10 mouse cellular contexts compared by ENCODE assay signal in the genomic region with DNA sequence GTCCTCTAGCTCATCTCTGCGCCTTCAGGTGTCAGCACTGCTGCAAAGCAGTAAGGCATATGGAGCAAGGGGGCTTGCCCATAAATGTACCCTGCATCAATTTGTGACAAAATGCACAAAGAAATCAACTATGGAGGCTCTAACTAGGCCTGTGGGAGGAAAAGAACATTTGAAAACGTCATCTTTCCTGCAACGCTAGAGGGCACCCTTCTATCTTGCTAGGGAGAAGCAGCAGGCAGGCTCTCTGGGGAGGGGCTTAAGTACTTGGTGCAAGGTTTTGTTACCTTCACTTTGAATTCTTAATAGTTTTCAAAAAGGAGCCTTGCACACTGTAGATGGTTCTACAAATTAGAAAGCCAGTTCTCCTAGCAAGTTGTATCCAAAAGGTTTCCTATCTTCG. TPM values are rescaled to one million over a fixed set of nuclear protein-coding genes. Genes with fewer than 3 reads are reported as not detected.
DNase-seq lines count a peak whose midpoint lies in the region; ATAC-seq and TF ChIP-seq lines count a peak whose summit lies in the region.
"Had no signal": no experiment of that assay in that cellular context is flagged by ENCODE, and none has a peak within 500 bp of the region (broad histone marks: within the 10 kb centered on the region; RNA-seq: fewer than 3 reads in every experiment).

No protein-coding gene starts in this region.

- H3K4me1 ChIP-seq in heart, adult 2 months (ENCODE audit: control insufficient read depth, insufficient read depth, low read length), result no peaks in the 10 kb centered on the region
- peaks cover 12% of the 10 kb centered on the region for H3K4me1 ChIP-seq in heart, embryonic 12.5 days (replicated peaks)
- peaks cover 2% of the 10 kb centered on the region for H3K4me1 ChIP-seq in ES-Bruce4 (ENCODE audit: control insufficient read depth, insufficient read depth, low read length)

- DNase-seq in heart, adult 2 months, result no peak
- peak; percentile 50 for DNase-seq in brain, embryonic 18.5 days (ENCODE audit: low read depth, low spot score)
- peak; percentile 72 to 77 for DNase-seq in left cerebral cortex, postnatal 10 days (ENCODE audit: extremely low spot score in 1 of 2, low spot score in 2 of 2)
- peak; percentile 82 for DNase-seq in retina, postnatal 1 day
- DNase-seq in spleen, postnatal 10 days (ENCODE audit: low spot score in 2 of 2), result no peak

- H3K9ac ChIP-seq in heart, adult 2 months (ENCODE audit: low read depth, low read length), result no peak overlapping the region
- no peak overlapping the region for H3K9ac ChIP-seq in heart, embryonic 12.5 days
- no peak overlapping the region for H3K9ac ChIP-seq in ES-Bruce4 (ENCODE audit: low read depth, poor library complexity, severe bottlenecking)
- H3K9ac ChIP-seq: heart, embryonic 15.5 days; neural tube, embryonic 13.5 days had no signal

- H3K4me2 ChIP-seq in heart, embryonic 12.5 days, result no peak overlapping the region
- H3K4me2 ChIP-seq: heart, embryonic 15.5 days; neural tube, embryonic 13.5 days had no signal

- peak; percentile 68 for TF ChIP-seq CTCF in heart, adult 2 months (IDR thresholded peaks at IDR 0.05)
- peak; percentile 61 for TF ChIP-seq CTCF in ES-Bruce4 (IDR thresholded peaks at IDR 0.05; ENCODE audit: low read depth, low read length)

- no peaks in the 10 kb centered on the region for H3K9me3 ChIP-seq in heart, embryonic 12.5 days (replicated peaks)
- H3K9me3 ChIP-seq in ES-Bruce4 (replicated peaks; ENCODE audit: control insufficient read depth, insufficient read depth, low read length, poor library complexity, severe bottlenecking), result no peaks in the 10 kb centered on the region
- H3K9me3 ChIP-seq: heart, embryonic 15.5 days; neural tube, embryonic 13.5 days had no signal

- WGBS in heart, adult 2 months, result 21% methylated on average over 4 of the region's 4 CpGs
- 19% methylated on average over 4 of the region's 4 CpGs for WGBS in heart, embryonic 12.5 days

- H3K27ac ChIP-seq in heart, adult 2 months, result no peak overlapping the region
- H3K27ac ChIP-seq in heart, embryonic 12.5 days (ENCODE audit: poor library complexity, severe bottlenecking), result no peak overlapping the region
- no peak overlapping the region for H3K27ac ChIP-seq in ES-Bruce4 (ENCODE audit: insufficient read depth, low read length)
- H3K27ac ChIP-seq: heart, embryonic 15.5 days; neural tube, embryonic 13.5 days had no signal

- no peaks in the 10 kb centered on the region for H3K79me2 ChIP-seq in heart, adult 2 months (replicated peaks; ENCODE audit: control insufficient read depth, insufficient read depth, low read length)

- peaks cover 6% of the 10 kb centered on the region; the same call in 1 of the 2 replicates for H3K27me3 ChIP-seq in heart, adult 2 months (ENCODE audit: control insufficient read depth, insufficient read depth, low read length)
- H3K27me3 ChIP-seq in heart, embryonic 12.5 days (replicated peaks), result peaks cover 43% of the 10 kb centered on the region
- H3K27me3 ChIP-seq in ES-Bruce4 (ENCODE audit: control insufficient read depth, insufficient read depth, low read length, poor library complexity, severe bottlenecking), result peaks cover 5% of the 10 kb centered on the region; the same call in 1 of the 2 replicates

- intact Hi-C loops in heart, adult 2 months (cut with DNase I), result loop anchor here (2.0 kb wide), 1 partner anchor 459 kb away; no protein-coding TSS in a partner anchor
- intact Hi-C loops in left cerebral cortex, postnatal 10 days (cut with DNase I), result no loop called here

- TF ChIP-seq EP300 in heart, adult 2 months (IDR thresholded peaks at IDR 0.05; ENCODE audit: insufficient read depth, low read depth, low read length), result no peak
- no peak for TF ChIP-seq EP300 in ES-Bruce4 (IDR thresholded peaks at IDR 0.05; ENCODE audit: insufficient read depth, low read depth, low read length)

- no peak for ATAC-seq in heart, embryonic 12.5 days (ENCODE audit: insufficient number of reproducible peaks, low FRiP score)
- ATAC-seq in granulocyte monocyte progenitor cell, adult 5-6 weeks (replicated peaks; ENCODE audit: poor library complexity, severe bottlenecking), result peak; percentile 59

- no peak overlapping the region for H3K4me3 ChIP-seq in heart, adult 2 months
- no peak overlapping the region for H3K4me3 ChIP-seq in heart, embryonic 12.5 days
- no peak overlapping the region for H3K4me3 ChIP-seq in ES-Bruce4 (ENCODE audit: low read depth, low read length)
- H3K4me3 ChIP-seq: heart, embryonic 15.5 days; neural tube, embryonic 13.5 days had no signal

- H3K36me3 ChIP-seq in heart, adult 2 months (ENCODE audit: control insufficient read depth, insufficient read depth, low read length), result no peaks in the 10 kb centered on the region
- H3K36me3 ChIP-seq in heart, embryonic 12.5 days, result no peaks in the 10 kb centered on the region
- no peaks in the 10 kb centered on the region for H3K36me3 ChIP-seq in ES-Bruce4 (ENCODE audit: control insufficient read depth, insufficient read depth, low read length, poor library complexity, severe bottlenecking)
- H3K36me3 ChIP-seq: heart, embryonic 15.5 days; neural tube, embryonic 13.5 days had no signal

- TF ChIP-seq POLR2A in heart, adult 2 months (IDR thresholded peaks at IDR 0.05; ENCODE audit: insufficient read depth, low read depth, low read length), result no peak
- no peak for TF ChIP-seq POLR2A in ES-Bruce4 (IDR thresholded peaks at IDR 0.05; ENCODE audit: insufficient read depth, low read length)

RNA-seq across cellular contexts. Expression of gene Adcy2, which starts 2.8 kb away (rescaled TPM):
- total RNA-seq in heart, adult 2 months (2021), result under 1 TPM; 0.16 to 0.32 TPM
- 0.41 and 0.43 TPM in 2 replicates for polyA plus RNA-seq in heart, adult 2 months (2012; rRNA removed)
- polyA plus RNA-seq in heart, embryonic 12.5 days (2016; fragmentation: Nextera tagmentation; extraction: Ambion mirVana), result 0.57 and 0.97 TPM in 2 replicates
- polyA plus RNA-seq in ES-Bruce4 (2011; ENCODE audit: insufficient read depth, insufficient read length, low read depth, missing spikeins), result 2.2 and 2.3 TPM in 2 replicates
- total RNA-seq in granulocyte monocyte progenitor cell, adult 5-6 weeks (2014; fragmentation: Nextera tagmentation), result not detected in 2 replicates
- total RNA-seq in granulocyte monocyte progenitor cell, adult 5-6 weeks (2017), result not detected in 2 replicates
- total RNA-seq in left cerebral cortex, postnatal 10 days (2021), result 10 to 100 TPM; 58.8 to 88.5 TPM

Comparison
In these comparisons a context has a peak if more than half of its experiments do, and no peak if none do; other contexts are left out.
1. DNase-seq: peak in brain, embryonic 18.5 days (single experiment), left cerebral cortex, postnatal 10 days (2 of 2) and retina, postnatal 1 day (single experiment); none in heart, adult 2 months (0 of 2) and spleen, postnatal 10 days (0 of 2).
2. RNA of gene Adcy2, which starts 2.8 kb away (total RNA-seq): 58.8 to 88.5 TPM in left cerebral cortex, postnatal 10 days; 0.16 to 0.32 TPM in heart, adult 2 months and not detected in granulocyte monocyte progenitor cell, adult 5-6 weeks; every median in the first group is over 10 times any median in the second.